Mouse (Mus musculus) spleen, adult 2 months (tissue): ENCODE data around the gene St6gal1. TPM values are rescaled to one million over a fixed set of nuclear protein-coding genes. Genes with fewer than 3 reads are reported as not detected.
A peak's percentile ranks its signal among the peaks of the same experiment; 100 is the strongest.

Experiments
- DNase-seq, 2 experiments: peaks; one replicate each; pipeline versions ENCODE4 v3.0.0 to v3.0.0-alpha.2; 2012 to 2021; ENCODE audit warnings: low spot score in 2 of 2, low read depth in 1 of 2
- H3K27ac ChIP-seq: fragments of 200-500 bp; 2 replicates; pipeline ENCODE4 v1.5.1; 2012; ENCODE audit warnings: low read length, inconsistent platforms; ENCODE audit not compliant: insufficient read depth
- H3K27me3 ChIP-seq: fragments of 200-500 bp; 2 replicates; pipeline ENCODE4 v1.6.1; 2012; ENCODE audit warnings: mild to moderate bottlenecking, moderate library complexity, low read length, inconsistent platforms; ENCODE audit not compliant: control insufficient read depth, insufficient read depth
- H3K36me3 ChIP-seq: fragments of 200-500 bp; 2 replicates; pipeline ENCODE4 v1.6.1; 2012; ENCODE audit warnings: mild to moderate bottlenecking, low read length, inconsistent platforms; ENCODE audit not compliant: control insufficient read depth, insufficient read depth
- H3K4me1 ChIP-seq: fragments of 200-500 bp; 2 replicates; pipeline ENCODE4 v1.6.1; 2011; ENCODE audit warnings: inconsistent platforms; ENCODE audit not compliant: control insufficient read depth, insufficient read depth, insufficient read length
- H3K4me3 ChIP-seq: fragments of 200-500 bp; 2 replicates; pipeline ENCODE4 v1.5.1; 2011; ENCODE audit warnings: mild to moderate bottlenecking, inconsistent platforms; ENCODE audit not compliant: insufficient read depth, insufficient read length; ENCODE audit errors: extremely low read depth
- CTCF ChIP-seq: fragments of 200-500 bp; IDR thresholded peaks from 2 replicates; pipeline ENCODE4 v1.5.1; 2011; ENCODE audit warnings: mild to moderate bottlenecking, inconsistent platforms; ENCODE audit not compliant: insufficient read depth, insufficient read length, insufficient replicate concordance; ENCODE audit errors: extremely low read depth
- POLR2A ChIP-seq: fragments of 200-500 bp; IDR thresholded peaks from 2 replicates; pipeline ENCODE4 v1.6.1; 2011; ENCODE audit warnings: low read depth, low read length, inconsistent platforms
- WGBS: fragments of 180-500 bp; shearing (Covaris S2); methylation state at CpG from one replicate; pipeline ENCODE4 v1.1.7; 2018; 5-methylcytosine and 5-hydroxymethylcytosine counted together
- polyA plus RNA-seq: library from polyadenylated mRNA; depleted of rRNA; stranded (reverse); fragments of >200 nt; gene quantifications from 2 replicates; pipeline ENCODE4 v1.2.3, GENCODE M21; 2012

The St6gal1 gene
- polyA plus RNA-seq, 1 experiment = 30.5 TPM

DNA sequence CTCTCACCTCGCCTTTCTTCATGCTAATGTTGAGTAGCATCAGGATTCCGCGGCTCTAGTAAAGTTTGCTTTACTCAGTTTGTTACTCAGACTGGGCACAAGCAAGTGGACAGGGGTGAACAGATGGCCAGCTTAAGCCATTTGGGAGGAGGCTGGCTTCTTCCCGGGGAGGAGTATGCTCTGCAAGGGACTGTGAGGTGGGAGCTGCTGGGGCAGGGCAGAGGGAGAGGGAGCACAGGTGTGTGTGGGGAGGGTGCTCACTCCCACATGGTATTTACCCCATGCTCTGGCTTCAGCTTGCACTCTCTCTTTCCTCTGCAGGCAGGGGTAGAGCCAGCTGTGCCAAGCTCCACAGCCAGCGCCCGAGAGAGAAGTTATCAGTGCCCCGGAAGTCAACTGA lies 32.1 kb downstream of the St6gal1 start:
- H3K4me1 ChIP-seq = peaks cover 5% of the 10 kb centered on the region; the same call in 1 of the 2 replicates
- TF ChIP-seq CTCF (no peak), POLR2A (no peak)
- no peak overlapping the region for H3K4me3 ChIP-seq
- H3K36me3 ChIP-seq = peaks cover 16% of the 10 kb centered on the region
- DNase-seq = no peak
- no peak overlapping the region for H3K27ac ChIP-seq
- 79% methylated on average over 7 of the region's 7 CpGs for WGBS
- no peaks in the 10 kb centered on the region for H3K27me3 ChIP-seq

DNA sequence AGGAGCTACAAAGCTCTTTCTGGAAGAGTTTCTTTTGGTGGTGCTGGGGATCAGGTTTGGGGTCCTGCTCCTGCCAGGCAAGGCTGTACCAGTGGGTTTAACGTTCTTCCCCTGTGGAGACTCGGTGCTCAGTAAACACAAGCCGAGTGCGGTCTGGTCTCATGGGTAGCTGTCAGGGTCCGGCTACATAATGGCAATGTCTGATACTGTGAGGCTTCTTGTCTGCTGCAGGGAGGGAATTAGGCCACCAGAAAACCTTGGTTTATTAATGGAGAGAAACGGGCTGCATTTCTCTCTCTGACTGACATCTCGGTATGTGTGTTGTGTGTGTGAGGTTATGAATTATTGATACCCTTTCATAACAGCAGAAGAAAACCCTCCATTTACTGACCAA lies 33.9 kb downstream of the St6gal1 start:
- Histone ChIP-seq H3K27ac (no peak overlapping the region), H3K4me1 (peaks cover 10% of the 10 kb centered on the region; the same call in 1 of the 2 replicates), H3K27me3 (no peaks in the 10 kb centered on the region), H3K4me3 (no peak overlapping the region), H3K36me3 (peaks cover 19% of the 10 kb centered on the region)
- DNase-seq = no peak
- TF ChIP-seq POLR2A (no peak), CTCF (no peak)
- 83% methylated on average over 7 of the region's 7 CpGs for WGBS

DNA sequence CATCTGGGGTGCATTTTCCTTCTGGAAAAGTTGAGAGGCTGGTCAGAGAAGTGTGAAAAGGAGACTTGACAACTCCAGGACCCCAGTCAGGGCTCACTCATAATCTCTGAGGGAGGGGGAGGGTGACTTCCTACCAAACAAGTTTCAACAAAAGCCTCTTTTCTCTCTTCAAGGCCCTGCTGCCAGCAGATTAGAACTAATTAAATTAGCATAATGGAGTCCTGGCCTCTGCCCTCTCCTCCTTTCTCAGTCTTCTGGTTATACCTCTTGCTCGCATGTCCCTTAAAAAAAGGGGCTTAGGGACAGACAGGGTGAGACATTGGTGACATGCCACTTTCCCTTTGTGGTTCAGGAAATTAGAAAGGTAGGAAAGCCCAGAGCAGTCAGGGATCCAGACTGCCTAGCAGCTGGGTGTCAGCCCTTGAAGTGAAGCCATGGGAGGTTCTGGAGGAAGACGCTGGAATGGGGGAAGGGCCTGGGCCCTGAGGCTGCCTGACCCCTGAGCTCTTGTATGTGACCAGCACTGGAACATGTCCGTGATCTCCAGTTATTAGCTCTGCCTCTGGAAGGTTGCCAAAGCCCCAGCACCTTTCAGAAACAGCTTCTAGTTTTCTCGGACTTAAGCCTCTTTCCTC lies 34.4 kb downstream of the St6gal1 start:
- TF ChIP-seq POLR2A (no peak), CTCF (no peak)
- peaks cover 20% of the 10 kb centered on the region for H3K36me3 ChIP-seq
- WGBS = 87% methylated on average over 4 of the region's 4 CpGs
- H3K27me3 ChIP-seq = no peaks in the 10 kb centered on the region
- H3K4me1 ChIP-seq = peaks cover 10% of the 10 kb centered on the region; the same call in 1 of the 2 replicates
- no peak for DNase-seq
- no peak overlapping the region for H3K4me3 ChIP-seq
- H3K27ac ChIP-seq = no peak overlapping the region

DNA sequence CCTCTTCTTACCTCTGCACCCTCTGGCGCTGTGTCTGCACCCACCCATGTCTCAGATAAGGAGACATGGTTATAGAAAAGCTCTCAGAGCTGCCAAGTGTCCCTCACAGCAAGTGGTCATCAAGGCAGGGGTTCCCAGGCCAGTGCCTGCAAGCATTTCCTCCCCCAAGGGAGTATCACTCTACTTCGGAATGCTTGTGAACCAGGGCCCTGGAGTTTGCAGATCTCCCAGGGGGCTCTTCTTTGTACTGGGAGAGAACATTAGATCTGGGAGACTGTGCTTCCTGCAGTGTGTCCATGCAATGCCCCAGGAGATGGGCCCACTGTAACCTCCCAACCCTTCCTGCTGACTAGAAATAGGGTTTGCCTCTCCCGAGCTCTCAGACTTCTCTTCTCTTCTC lies 35.0 kb downstream of the St6gal1 start:
- peaks cover 10% of the 10 kb centered on the region; the same call in 1 of the 2 replicates for H3K4me1 ChIP-seq
- 90% methylated on average over 3 of the region's 3 CpGs for WGBS
- H3K27ac ChIP-seq = no peak overlapping the region
- H3K4me3 ChIP-seq = no peak overlapping the region
- no peaks in the 10 kb centered on the region for H3K27me3 ChIP-seq
- peaks cover 20% of the 10 kb centered on the region for H3K36me3 ChIP-seq
- TF ChIP-seq CTCF (no peak), POLR2A (no peak)
- DNase-seq = no peak

DNA sequence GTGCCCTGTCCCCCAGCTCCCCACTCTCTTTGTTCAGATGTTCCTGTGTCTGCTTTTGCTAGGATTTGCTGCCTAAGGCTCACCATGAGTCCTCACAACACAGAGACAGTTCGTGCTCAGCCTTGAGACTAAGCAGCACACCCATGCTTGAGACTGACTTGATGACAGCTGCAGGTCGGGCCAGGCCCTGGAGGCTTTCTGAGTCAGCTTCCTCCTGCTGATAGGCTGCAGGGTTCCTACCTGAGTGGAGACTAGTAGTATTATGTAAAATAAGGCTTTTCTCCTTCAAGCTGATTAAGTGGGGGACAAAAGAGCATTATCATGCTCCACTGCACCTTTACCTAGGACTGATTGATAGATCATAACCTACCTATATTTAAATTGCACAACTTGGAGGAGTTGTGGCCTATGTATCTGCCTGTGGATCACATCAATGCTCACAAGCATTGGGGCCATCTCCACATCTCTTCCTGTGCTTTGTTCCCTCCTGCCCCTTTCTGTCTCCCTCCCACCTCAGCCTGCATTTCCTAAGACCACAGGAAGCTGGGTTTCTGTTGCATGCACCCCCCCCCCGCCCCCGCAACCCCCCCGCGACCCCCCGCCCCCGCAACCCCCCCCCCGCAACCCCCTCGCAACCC lies 37.7 kb downstream of the St6gal1 start:
- Histone ChIP-seq H3K4me1 (peaks cover 24% of the 10 kb centered on the region; the same call in 1 of the 2 replicates), H3K36me3 (peaks cover 22% of the 10 kb centered on the region), H3K4me3 (no peak overlapping the region), H3K27me3 (no peaks in the 10 kb centered on the region), H3K27ac (peak overlapping the region; percentile 17)
- no peak for TF ChIP-seq POLR2A
- no peak for TF ChIP-seq CTCF
- no peak for DNase-seq
- 22% methylated on average over 10 of the region's 10 CpGs for WGBS

DNA sequence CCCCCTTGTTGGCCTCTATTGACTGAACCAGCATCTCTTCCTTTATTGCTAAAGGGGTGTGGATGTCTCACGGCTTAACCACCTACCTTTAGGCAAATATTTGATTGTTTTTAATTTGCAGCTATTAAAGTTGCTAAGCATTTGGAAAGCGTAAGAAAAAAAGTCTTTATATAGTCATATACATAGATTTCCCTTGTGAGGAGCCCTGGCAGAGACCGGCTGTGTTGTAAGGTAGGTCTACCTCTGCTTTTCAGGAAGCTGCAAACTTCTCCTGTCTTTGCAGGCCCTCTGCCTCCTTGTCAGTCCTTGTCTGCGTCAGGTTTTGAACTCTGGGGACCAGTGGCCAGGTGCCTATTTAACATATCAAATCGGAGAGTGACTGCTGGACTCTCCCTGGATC lies 38.3 kb downstream of the St6gal1 start:
- TF ChIP-seq POLR2A (no peak), CTCF (no peak)
- H3K27me3 ChIP-seq = no peaks in the 10 kb centered on the region
- peaks cover 20% of the 10 kb centered on the region for H3K36me3 ChIP-seq
- peaks cover 24% of the 10 kb centered on the region; the same call in 1 of the 2 replicates for H3K4me1 ChIP-seq
- WGBS = 71% methylated on average over 5 of the region's 5 CpGs
- no peak for DNase-seq
- peak overlapping the region; percentile 29; the same call in 1 of the 2 replicates for H3K27ac ChIP-seq
- no peak overlapping the region for H3K4me3 ChIP-seq

DNA sequence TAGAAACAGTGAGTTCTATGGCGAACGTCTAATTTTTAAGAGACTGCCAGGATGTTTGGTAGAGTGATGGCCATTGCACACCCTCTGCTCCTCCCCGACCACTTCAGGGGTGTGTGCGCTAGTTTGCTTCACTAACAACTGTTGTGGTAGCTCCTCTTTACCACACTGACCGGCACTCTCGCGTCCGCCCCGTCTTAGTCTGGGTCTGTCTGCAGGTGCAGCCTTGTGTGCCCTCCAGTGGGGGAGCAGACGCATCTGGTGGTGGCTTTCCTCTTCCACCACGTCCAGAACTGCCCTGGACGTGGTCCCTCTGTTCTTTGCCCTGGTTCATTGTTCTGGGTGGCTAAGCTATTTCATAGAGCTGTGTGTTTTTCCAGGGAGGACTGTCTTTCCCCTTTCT lies 40.5 kb downstream of the St6gal1 start:
- Histone ChIP-seq H3K36me3 (peaks cover 11% of the 10 kb centered on the region), H3K4me1 (peaks cover 41% of the 10 kb centered on the region), H3K4me3 (no peak overlapping the region), H3K27me3 (no peaks in the 10 kb centered on the region), H3K27ac (peak overlapping the region; percentile 42; the same call in 1 of the 2 replicates)
- 43% methylated on average over 12 of the region's 12 CpGs for WGBS
- TF ChIP-seq CTCF (no peak), POLR2A (no peak)
- DNase-seq = no peak
